Mouse (Mus musculus): ENCODE data around the gene Hnrnpl. TPM values are rescaled to one million over a fixed set of nuclear protein-coding genes. Genes with fewer than 3 reads are reported as not detected.

The Hnrnpl gene
- polyA plus RNA-seq, 1 experiment from 2014 or later, result 185 TPM

DNA sequence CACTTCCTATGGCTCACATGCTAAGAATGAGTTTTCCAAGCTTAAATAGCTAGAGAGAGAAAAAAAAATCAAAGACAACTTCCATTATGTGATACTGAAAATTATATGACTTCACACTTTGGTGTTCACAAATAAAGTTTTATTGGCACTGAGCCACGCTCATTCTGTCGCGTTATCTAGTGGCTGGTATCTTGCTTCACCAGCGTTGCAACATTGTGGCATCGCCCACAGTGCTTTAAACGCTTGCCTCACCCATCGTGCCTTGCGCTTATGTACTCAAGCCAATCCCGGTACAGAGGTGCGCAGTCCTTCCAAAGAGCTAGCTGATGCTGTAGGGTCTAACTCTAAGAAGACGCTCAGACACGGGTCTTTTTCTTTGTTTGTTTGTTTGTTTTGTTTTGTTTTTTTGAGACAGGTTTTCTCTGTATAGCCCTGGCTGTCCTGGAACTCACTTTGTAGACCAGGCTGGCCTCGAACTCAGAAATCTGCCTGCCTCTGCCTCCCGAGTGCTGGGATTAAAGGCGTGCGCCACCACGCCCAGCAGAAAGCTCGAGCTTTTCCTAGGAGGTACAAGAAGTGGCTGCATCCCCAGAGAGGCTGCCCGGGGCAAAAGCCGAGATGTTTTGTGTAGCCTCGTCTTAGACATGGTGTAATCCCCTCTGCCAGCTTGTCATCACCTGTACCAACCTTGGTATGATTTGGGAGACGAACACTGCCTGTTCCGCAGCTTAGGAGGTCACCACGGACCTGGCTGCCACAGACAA is 62.7 kb downstream of the Hnrnpl start:
- Histone ChIP-seq H3K4me3 (replicated peaks; ENCODE audit: low read length) (no peak overlapping the region), H3K9me3 (ENCODE audit: control insufficient read depth, low read length) (no peaks in the 10 kb centered on the region), H3K4me1 (replicated peaks; ENCODE audit: control insufficient read depth, insufficient read depth, low read length) (no peaks in the 10 kb centered on the region), H3K36me3 (ENCODE audit: control insufficient read depth, insufficient read depth) (no peaks in the 10 kb centered on the region), H3K9ac (replicated peaks; ENCODE audit: low read depth, low read length) (no peak overlapping the region), H3K27ac (ENCODE audit: low read length) (no peak overlapping the region), H3K27me3 (replicated peaks; ENCODE audit: control insufficient read depth, insufficient read depth, low read length) (no peaks in the 10 kb centered on the region), H3K4me2 (ENCODE audit: low read length) (no peak overlapping the region)
- 89% methylated on average over 24 of the region's 24 CpGs for WGBS
- ATAC-seq, result no peak

Other genes with a start within 250 kb of the Hnrnpl start
- 25.3 and 26.3 TPM in 2 replicates for gene Samd4b, start 210.4 kb upstream of the Hnrnpl start, polyA plus RNA-seq (2015; fragmentation: Nextera tagmentation; extraction: Ambion mirVana)
- 25.5 and 26.7 TPM in 2 replicates for gene Pak4, start 210.4 kb upstream of the Hnrnpl start, polyA plus RNA-seq (2015; fragmentation: Nextera tagmentation; extraction: Ambion mirVana)
- gene Acp7, start 177.2 kb upstream of the Hnrnpl start, polyA plus RNA-seq (2015; fragmentation: Nextera tagmentation; extraction: Ambion mirVana), result not detected in 2 replicates
- gene Fbxo27, start 115.7 kb upstream of the Hnrnpl start, polyA plus RNA-seq (2015; fragmentation: Nextera tagmentation; extraction: Ambion mirVana), result 6.3 and 11.1 TPM in 2 replicates
- 3.3 and 4.2 TPM in 2 replicates for gene Fbxo17, start 91.7 kb upstream of the Hnrnpl start, polyA plus RNA-seq (2015; fragmentation: Nextera tagmentation; extraction: Ambion mirVana)
- 105 and 111 TPM in 2 replicates for gene Mrps12, start 66.7 kb upstream of the Hnrnpl start, polyA plus RNA-seq (2015; fragmentation: Nextera tagmentation; extraction: Ambion mirVana)
- gene Sars2, start 66.5 kb upstream of the Hnrnpl start, polyA plus RNA-seq (2015; fragmentation: Nextera tagmentation; extraction: Ambion mirVana), result 16.9 and 17.2 TPM in 2 replicates
- not detected in 2 replicates for gene Ccer2, start 52.4 kb upstream of the Hnrnpl start, polyA plus RNA-seq (2015; fragmentation: Nextera tagmentation; extraction: Ambion mirVana)
- 107 and 122 TPM in 2 replicates for gene Sirt2, start 41.8 kb upstream of the Hnrnpl start, polyA plus RNA-seq (2015; fragmentation: Nextera tagmentation; extraction: Ambion mirVana)
- 58.8 and 62.1 TPM in 2 replicates for gene Nfkbib, start 41.0 kb upstream of the Hnrnpl start, polyA plus RNA-seq (2015; fragmentation: Nextera tagmentation; extraction: Ambion mirVana)
- gene Rinl, start 19.6 kb upstream of the Hnrnpl start, polyA plus RNA-seq (2015; fragmentation: Nextera tagmentation; extraction: Ambion mirVana), result 1.2 and 1.3 TPM in 2 replicates
- 87.1 and 97.7 TPM in 2 replicates for gene Ech1, start 16.7 kb downstream of the Hnrnpl start, polyA plus RNA-seq (2015; fragmentation: Nextera tagmentation; extraction: Ambion mirVana)
- 5.2 and 5.7 TPM in 2 replicates for gene Lgals4, start 25.3 kb downstream of the Hnrnpl start, polyA plus RNA-seq (2015; fragmentation: Nextera tagmentation; extraction: Ambion mirVana)
- 1.7 and 2.9 TPM in 2 replicates for gene Lgals7, start 55.3 kb downstream of the Hnrnpl start, polyA plus RNA-seq (2015; fragmentation: Nextera tagmentation; extraction: Ambion mirVana)
- gene Capn12, start 72.9 kb downstream of the Hnrnpl start, polyA plus RNA-seq (2015; fragmentation: Nextera tagmentation; extraction: Ambion mirVana), result 0.27 and 0.81 TPM in 2 replicates
- gene Actn4, start 153.8 kb downstream of the Hnrnpl start, polyA plus RNA-seq (2015; fragmentation: Nextera tagmentation; extraction: Ambion mirVana), result 150 and 155 TPM in 2 replicates
- 296 and 297 TPM in 2 replicates for gene Eif3k, start 173.3 kb downstream of the Hnrnpl start, polyA plus RNA-seq (2015; fragmentation: Nextera tagmentation; extraction: Ambion mirVana)
- 6.7 and 10.0 TPM in 2 replicates for gene Map4k1, start 173.5 kb downstream of the Hnrnpl start, polyA plus RNA-seq (2015; fragmentation: Nextera tagmentation; extraction: Ambion mirVana)

Data from forebrain, embryonic 16.5 days (tissue).